Mouse (Mus musculus) CH12.LX (cell line): ENCODE results near the gene Arhgef5.

ENCODE experiments used
- EP300 ChIP-seq: IDR thresholded peaks from 2 replicates; pipeline ENCODE4 v1.6.1; 2011; ENCODE audit warnings: low read length, improper control_type of control experiment
- MEF2A ChIP-seq: IDR thresholded peaks from 2 replicates; pipeline ENCODE4 v1.6.1; 2014; ENCODE audit warnings: low read depth, mild to moderate bottlenecking, inconsistent platforms, low read length, improper control_type of control experiment, borderline replicate concordance
- POLR2A ChIP-seq: IDR thresholded peaks from 2 replicates; pipeline ENCODE4 v1.6.1; 2011; ENCODE audit warnings: low read depth, mild to moderate bottlenecking, improper control_type of control experiment, low read length

- TF ChIP-seq EP300, result no peak
- no peak for TF ChIP-seq MEF2A
- no peak for TF ChIP-seq POLR2A
Measured at GRCm38 (mm10) chr6:43337491-43337961, 72.1 kb downstream of the Arhgef5 start.
